In the genomic region with DNA sequence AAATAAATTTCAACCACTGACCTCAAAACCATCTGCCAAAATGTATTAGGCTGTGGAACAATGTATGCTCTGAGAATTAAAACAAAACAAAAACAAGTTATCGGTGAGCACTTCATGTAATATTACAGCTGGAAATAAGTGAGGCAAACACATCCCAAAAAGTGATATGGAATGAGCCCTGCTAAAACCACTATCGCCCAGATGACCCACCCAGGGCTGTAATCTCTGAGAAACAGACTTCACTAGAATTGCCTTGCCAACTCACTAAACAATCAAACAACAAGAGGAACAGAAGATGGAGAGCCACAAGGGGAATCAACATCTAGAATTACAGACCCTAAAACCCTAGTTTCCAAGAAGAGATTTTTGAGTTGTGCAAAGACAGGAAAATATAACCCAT, we compare ENCODE assay signal across 8 mouse cellular contexts. TPM values are rescaled to one million over a fixed set of nuclear protein-coding genes. Genes with fewer than 3 reads are reported as not detected.
DNase-seq lines count a peak whose midpoint lies in the region; ATAC-seq and TF ChIP-seq lines count a peak whose summit lies in the region.

No protein-coding gene starts in this region.

- DNase-seq in heart, adult 8-10 months (ENCODE audit: low spot score) = no peak
- DNase-seq in hindbrain, embryonic 11.5 days (ENCODE audit: low spot score) = peak; percentile 10
- no peak for DNase-seq in midbrain, embryonic 10.5 days (ENCODE audit: low spot score)
- no peak for DNase-seq in ovary, postnatal 36 days (ENCODE audit: low spot score)
- DNase-seq in kidney, adult 2 months = no peak
- DNase-seq in right cerebral cortex, adult 18-20 months = no peak

- peak overlapping the region; percentile 95 for H3K9ac ChIP-seq in heart, embryonic 12.5 days
- H3K9ac ChIP-seq in hindbrain, embryonic 11.5 days (ENCODE audit: low read depth, low read length) = no peak overlapping the region

- TF ChIP-seq CTCF in kidney, adult 2 months (conservative IDR thresholded peaks at IDR 0.05; ENCODE audit: insufficient read depth, insufficient read length, low read depth, low read length) = no peak

- peak overlapping the region; percentile 75 for H3K4me2 ChIP-seq in heart, embryonic 12.5 days
- H3K4me2 ChIP-seq in hindbrain, embryonic 11.5 days (replicated peaks; ENCODE audit: low read depth, low read length) = peak overlapping the region; percentile 69; the same call in 1 of the 2 replicates

- H3K9me3 ChIP-seq in heart, embryonic 12.5 days (replicated peaks) = no peaks in the 10 kb centered on the region
- no peaks in the 10 kb centered on the region for H3K9me3 ChIP-seq in hindbrain, embryonic 11.5 days (ENCODE audit: control insufficient read depth, low read length)
- no peaks in the 10 kb centered on the region for H3K9me3 ChIP-seq in midbrain, embryonic 10.5 days (replicated peaks)

- peaks cover 3% of the 10 kb centered on the region; the same call in 1 of the 2 replicates for H3K36me3 ChIP-seq in heart, embryonic 12.5 days
- no peaks in the 10 kb centered on the region for H3K36me3 ChIP-seq in hindbrain, embryonic 11.5 days (ENCODE audit: control insufficient read depth, insufficient read depth, low read length)
- peaks cover 10% of the 10 kb centered on the region for H3K36me3 ChIP-seq in midbrain, embryonic 10.5 days
- no peaks in the 10 kb centered on the region; the same call in 1 of the 2 replicates for H3K36me3 ChIP-seq in kidney, adult 2 months (ENCODE audit: control insufficient read depth, insufficient read depth, low read length)

- H3K27me3 ChIP-seq in heart, embryonic 12.5 days (replicated peaks) = no peaks in the 10 kb centered on the region
- H3K27me3 ChIP-seq in hindbrain, embryonic 11.5 days (ENCODE audit: control insufficient read depth, insufficient read depth, low read length) = no peaks in the 10 kb centered on the region
- no peaks in the 10 kb centered on the region for H3K27me3 ChIP-seq in midbrain, embryonic 10.5 days (ENCODE audit: low read depth, poor library complexity, severe bottlenecking)
- H3K27me3 ChIP-seq in kidney, adult 2 months (replicated peaks; ENCODE audit: control insufficient read depth, insufficient read depth, low read length) = no peaks in the 10 kb centered on the region

- WGBS in heart, embryonic 12.5 days = 65% methylated on average over 2 of the region's 2 CpGs
- WGBS in hindbrain, embryonic 11.5 days = 86% methylated on average over 2 of the region's 2 CpGs
- 86% methylated on average over 2 of the region's 2 CpGs for WGBS in midbrain, embryonic 10.5 days
- WGBS in kidney, adult 2 months = 72% methylated on average over 2 of the region's 2 CpGs

- H3K4me1 ChIP-seq in heart, embryonic 12.5 days (replicated peaks) = peaks cover 16% of the 10 kb centered on the region
- H3K4me1 ChIP-seq in brown adipose tissue, adult 24 weeks (ENCODE audit: control insufficient read depth, insufficient read depth, insufficient read length, low read length) = peaks cover 3% of the 10 kb centered on the region; the same call in 1 of the 2 replicates
- H3K4me1 ChIP-seq in hindbrain, embryonic 11.5 days (replicated peaks; ENCODE audit: control insufficient read depth, insufficient read depth, low read length) = 0 out of 2 replicates have a peak, but pooled peaks cover 2% of the 10 kb centered on the region
- H3K4me1 ChIP-seq in midbrain, embryonic 10.5 days = peaks cover 28% of the 10 kb centered on the region
- H3K4me1 ChIP-seq in kidney, adult 2 months (ENCODE audit: control insufficient read depth, insufficient read depth, low read length) = no peaks in the 10 kb centered on the region; the same call in 1 of the 2 replicates

- H3K4me3 ChIP-seq in heart, embryonic 12.5 days = peak overlapping the region; percentile 93
- 0 out of 2 replicates have a peak overlapping the region, but pooled peaks have one; percentile 65 for H3K4me3 ChIP-seq in brown adipose tissue, adult 24 weeks (ENCODE audit: insufficient read depth, low read depth, low read length)
- H3K4me3 ChIP-seq in hindbrain, embryonic 11.5 days (ENCODE audit: low read depth, low read length) = peak overlapping the region; percentile 74; the same call in 1 of the 2 replicates
- H3K4me3 ChIP-seq in midbrain, embryonic 10.5 days = peak overlapping the region; percentile 62
- H3K4me3 ChIP-seq in kidney, adult 2 months (ENCODE audit: insufficient read depth, low read depth, low read length) = no peak overlapping the region

- peak overlapping the region; percentile 89 for H3K27ac ChIP-seq in heart, embryonic 12.5 days (ENCODE audit: poor library complexity, severe bottlenecking)
- no peak overlapping the region for H3K27ac ChIP-seq in brown adipose tissue, adult 24 weeks (replicated peaks; ENCODE audit: low read depth, low read length)
- no peak overlapping the region; the same call in 1 of the 2 replicates for H3K27ac ChIP-seq in hindbrain, embryonic 11.5 days (ENCODE audit: low read depth, low read length)
- H3K27ac ChIP-seq in midbrain, embryonic 10.5 days (replicated peaks) = peak overlapping the region; percentile 87
- H3K27ac ChIP-seq in kidney, adult 2 months (ENCODE audit: insufficient read depth, low read depth, low read length) = no peak overlapping the region

- no peak for TF ChIP-seq POLR2A in kidney, adult 2 months (IDR thresholded peaks at IDR 0.05; ENCODE audit: low read depth, low read length)

- ATAC-seq in heart, embryonic 12.5 days (ENCODE audit: insufficient number of reproducible peaks, low FRiP score) = no peak
- no peak for ATAC-seq in hindbrain, embryonic 11.5 days (ENCODE audit: low FRiP score)

RNA-seq across cellular contexts. Expression of a gene that starts 0.8 kb away (rescaled TPM):
- polyA plus RNA-seq in heart, embryonic 12.5 days (2016; fragmentation: Nextera tagmentation; extraction: Ambion mirVana) = 87.6 and 92.4 TPM in 2 replicates
- 10 to 100 TPM; 25.4 to 35.4 (median 30.8) TPM for total RNA-seq in heart, adult 8-10 months (2022)
- 24.3 and 35.5 TPM in 2 replicates for polyA plus RNA-seq in brown adipose tissue, adult 24 weeks (2012; ENCODE audit: insufficient read depth, insufficient read length, missing spikeins)
- 104 and 133 TPM in 2 replicates for polyA plus RNA-seq in hindbrain, embryonic 11.5 days (2014; fragmentation: Nextera tagmentation; extraction: Ambion mirVana)
- 141 and 143 TPM in 2 replicates for polyA plus RNA-seq in midbrain, embryonic 10.5 days (2016; fragmentation: Nextera tagmentation; extraction: Ambion mirVana)
- polyA plus RNA-seq in kidney, adult 2 months (2012; rRNA removed) = 7.8 and 13.2 TPM in 2 replicates

Comparison
In these comparisons a context has a peak if more than half of its experiments do, and no peak if none do; other contexts are left out.
1. H3K27ac ChIP-seq: peak in heart, embryonic 12.5 days (single experiment) and midbrain, embryonic 10.5 days (single experiment); none in brown adipose tissue, adult 24 weeks (single experiment), hindbrain, embryonic 11.5 days (single experiment) and kidney, adult 2 months (single experiment).